Mouse (Mus musculus) lung, embryonic 16.5 days (tissue): ENCODE data around the gene Leprot. TPM values are rescaled to one million over a fixed set of nuclear protein-coding genes. Genes with fewer than 3 reads are reported as not detected.

Source experiments
- ATAC-seq: fragments of 200-750 bp; cut with Nextera tagmentation; 2 replicates; pipeline ENCODE4 v1.8.0; 2017; ENCODE audit warnings: low read depth, mild to moderate bottlenecking, moderate library complexity
- H3K27ac ChIP-seq: fragments of 300-500 bp; sonication (generic); 2 replicates; pipeline ENCODE4 v1.5.1; 2014; ENCODE audit warnings: mild to moderate bottlenecking, control low read depth, low read length
- H3K27me3 ChIP-seq: fragments of 300-500 bp; sonication (generic); 2 replicates; pipeline ENCODE4 v1.6.1; 2014; ENCODE audit warnings: low read depth, low read length, mixed read lengths; ENCODE audit not compliant: control insufficient read depth, insufficient read depth
- H3K36me3 ChIP-seq: fragments of 300-500 bp; sonication (generic); 2 replicates; pipeline ENCODE4 v1.6.1; 2014; ENCODE audit warnings: low read length; ENCODE audit not compliant: control insufficient read depth, insufficient read depth
- H3K4me1 ChIP-seq: fragments of 300-500 bp; sonication (generic); replicated peaks from 2 replicates; pipeline ENCODE4 v1.6.1; 2014; ENCODE audit warnings: low read length, mixed read lengths; ENCODE audit not compliant: control insufficient read depth, insufficient read depth
- H3K4me2 ChIP-seq: fragments of 300-500 bp; sonication (generic); 2 replicates; pipeline ENCODE4 v1.6.1; 2014; ENCODE audit warnings: low read depth, low read length, control low read depth
- H3K4me3 ChIP-seq: fragments of 300-500 bp; sonication (generic); 2 replicates; pipeline ENCODE4 v1.5.1; 2014; ENCODE audit warnings: mild to moderate bottlenecking, low read length, control low read depth
- H3K9ac ChIP-seq: fragments of 300-500 bp; sonication (generic); 2 replicates; pipeline ENCODE4 v1.6.1; 2014; ENCODE audit warnings: low read length, control low read depth
- H3K9me3 ChIP-seq: fragments of 300-500 bp; sonication (generic); 2 replicates; pipeline ENCODE4 v1.6.1; 2016; ENCODE audit warnings: low read length; ENCODE audit not compliant: control insufficient read depth
- WGBS: fragments of 180-500 bp; shearing (Covaris S2); extraction: QIAGEN DNeasy Blood & Tissue Kit; methylation state at CpG from one replicate; pipeline ENCODE4 v1.1.7; 2014; 5-methylcytosine and 5-hydroxymethylcytosine counted together
- polyA plus RNA-seq: library from polyadenylated mRNA; unstranded; fragments of >200 nt; fragmentation: Nextera tagmentation; extraction: Ambion mirVana; gene quantifications from 2 replicates; pipeline ENCODE4 v1.2.1, GENCODE M21; 2015

The Leprot gene
- polyA plus RNA-seq, result 96.7 and 99.8 TPM in 2 replicates

DNA sequence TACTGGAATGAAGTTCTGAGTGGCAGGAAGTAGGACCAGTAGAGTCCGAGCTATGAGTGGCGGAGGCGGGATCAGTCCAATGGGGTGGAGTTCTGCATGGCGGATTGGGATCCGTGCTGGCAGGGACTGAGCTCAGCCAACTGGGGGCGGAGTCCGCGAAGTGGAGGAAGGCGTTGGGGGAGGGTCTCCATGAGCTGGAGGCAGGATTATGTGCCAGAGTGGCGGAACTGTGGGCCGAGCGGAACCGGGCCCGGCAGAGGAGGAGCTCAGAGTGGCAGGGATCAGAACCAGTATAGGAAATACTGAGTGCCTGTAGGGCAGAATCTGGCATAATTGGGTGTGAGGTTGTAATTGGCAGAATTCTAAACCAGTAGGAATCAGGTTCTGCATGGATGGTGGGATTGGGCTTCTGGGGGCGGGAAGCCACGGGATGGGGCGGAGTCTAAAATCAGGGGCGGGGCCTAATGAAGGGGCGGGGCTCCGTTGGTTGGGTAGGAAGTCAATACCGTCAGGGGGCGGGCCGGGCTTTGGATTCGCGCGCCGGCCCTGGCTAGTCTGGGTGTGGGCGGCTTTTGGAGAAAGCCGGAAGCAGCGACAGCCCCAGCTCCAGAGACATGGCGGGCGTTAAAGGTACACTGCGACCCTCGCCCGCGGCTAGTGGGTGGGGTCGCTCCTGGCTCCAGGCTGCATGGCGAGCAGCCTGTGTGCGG lies at the start of gene Leprot:
TSS of gene Leprot (plus strand) at position 523 of the 710 bp plus-strand sequence.
- Histone ChIP-seq H3K4me2 (peak within 1 kb of the TSS; percentile 84), H3K9me3 (no peaks in the 10 kb centered on the region), H3K9ac (peak within 1 kb of the TSS; percentile 97), H3K36me3 (no peaks in the 10 kb centered on the region), H3K27me3 (no peaks in the 10 kb centered on the region), H3K27ac (peak within 1 kb of the TSS; percentile 94), H3K4me1 (peaks cover 12% of the 10 kb centered on the region), H3K4me3 (peak within 1 kb of the TSS; percentile 89)
- WGBS, result under 1% methylated on average over 39 of the region's 39 CpGs
- peak; percentile 98 for ATAC-seq

DNA sequence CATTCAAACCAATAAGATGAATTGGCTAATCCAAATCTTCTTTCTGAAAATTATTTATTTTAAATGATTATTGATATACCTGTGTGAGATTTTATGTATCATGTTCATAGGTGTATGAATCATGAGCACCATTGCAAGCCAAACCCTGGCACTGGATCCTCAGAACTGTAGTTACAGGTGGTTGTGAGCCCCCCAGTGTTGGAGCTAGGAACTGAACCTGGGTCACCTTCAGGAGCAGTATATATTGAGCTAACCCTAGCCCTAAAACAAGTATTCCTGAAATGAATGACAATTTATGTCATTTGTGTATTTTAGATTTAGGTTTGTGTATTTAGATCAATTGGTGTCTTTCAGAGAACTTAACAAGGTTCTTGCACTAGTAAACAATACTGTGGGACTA lies 45.8 kb upstream of the Leprot start:
- H3K4me2 ChIP-seq, result no peak overlapping the region
- no peaks in the 10 kb centered on the region for H3K9me3 ChIP-seq
- H3K27ac ChIP-seq, result no peak overlapping the region
- H3K27me3 ChIP-seq, result no peaks in the 10 kb centered on the region
- H3K9ac ChIP-seq, result no peak overlapping the region
- H3K4me1 ChIP-seq, result no peaks in the 10 kb centered on the region
- ATAC-seq, result no peak
- no peak overlapping the region for H3K4me3 ChIP-seq
- H3K36me3 ChIP-seq, result no peaks in the 10 kb centered on the region

DNA sequence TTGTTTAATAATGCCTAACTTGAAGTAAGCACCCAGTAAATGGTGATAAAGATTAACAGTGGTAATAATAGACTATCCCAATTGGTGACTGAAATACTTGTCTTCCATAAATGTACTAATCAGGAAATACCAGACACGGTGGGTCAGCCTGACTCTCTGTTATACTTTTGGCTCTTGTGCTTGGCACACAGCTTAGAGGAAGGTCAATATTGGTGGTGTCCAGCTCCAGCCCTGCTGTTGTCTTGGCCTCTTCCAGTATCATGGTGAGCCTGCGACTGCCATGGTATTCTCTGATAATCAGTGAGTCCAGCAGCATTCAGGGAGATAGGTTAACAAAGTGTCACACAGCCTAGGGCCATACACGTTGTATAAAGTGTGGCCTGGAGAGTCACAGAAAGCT lies 43.9 kb upstream of the Leprot start:
- Histone ChIP-seq H3K36me3 (no peaks in the 10 kb centered on the region), H3K9ac (no peak overlapping the region), H3K4me3 (no peak overlapping the region), H3K27ac (no peak overlapping the region), H3K9me3 (no peaks in the 10 kb centered on the region), H3K4me2 (no peak overlapping the region), H3K27me3 (no peaks in the 10 kb centered on the region; the same call in 1 of the 2 replicates), H3K4me1 (no peaks in the 10 kb centered on the region)
- WGBS, result 73% methylated on average over 3 of the region's 3 CpGs
- ATAC-seq, result no peak

DNA sequence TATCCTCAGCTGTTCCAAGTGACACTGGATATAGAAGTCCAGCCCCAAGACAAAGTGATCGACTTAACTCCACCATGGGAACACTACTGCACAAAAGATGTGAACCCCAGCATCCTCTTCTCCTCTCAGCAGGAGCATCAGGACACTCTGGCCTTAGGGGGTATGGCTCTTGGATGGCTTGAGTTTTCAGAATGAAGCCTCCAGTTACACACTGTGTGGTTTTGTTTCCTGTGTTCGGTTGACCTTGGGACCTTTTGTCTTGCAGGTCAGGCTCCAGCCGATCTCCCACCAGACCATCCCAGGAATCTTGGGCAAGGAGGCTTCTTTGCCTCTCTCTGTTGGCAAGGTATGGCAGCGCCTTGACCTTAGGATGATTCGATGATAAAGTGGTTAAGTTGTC lies 31.0 kb upstream of the Leprot start:
- Histone ChIP-seq H3K27me3 (no peaks in the 10 kb centered on the region), H3K27ac (no peak overlapping the region), H3K4me1 (no peaks in the 10 kb centered on the region), H3K4me2 (no peak overlapping the region), H3K4me3 (no peak overlapping the region), H3K9me3 (no peaks in the 10 kb centered on the region), H3K36me3 (no peaks in the 10 kb centered on the region), H3K9ac (no peak overlapping the region)
- WGBS, result 87% methylated on average over 5 of the region's 5 CpGs
- ATAC-seq, result no peak

DNA sequence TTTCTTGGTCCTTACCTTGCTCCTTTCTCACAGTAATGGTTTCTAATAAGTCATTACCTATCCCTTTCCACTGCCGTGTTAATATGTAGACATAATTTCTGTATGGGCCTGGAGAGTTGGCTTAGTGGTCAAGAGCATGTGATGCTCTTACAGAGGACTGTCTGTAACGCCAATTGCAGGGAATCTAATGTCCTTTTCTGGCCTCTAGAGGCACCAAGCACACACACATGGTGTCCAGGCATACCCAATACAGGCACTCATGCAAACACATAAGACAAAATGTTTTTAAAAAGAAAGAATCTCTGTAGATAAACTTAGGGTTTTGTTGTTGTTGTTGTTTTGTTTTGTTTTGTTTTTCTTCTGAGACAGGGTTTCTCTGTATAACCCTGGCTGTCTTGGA lies 29.8 kb upstream of the Leprot start:
- Histone ChIP-seq H3K27ac (no peak overlapping the region), H3K9me3 (no peaks in the 10 kb centered on the region), H3K4me3 (no peak overlapping the region), H3K9ac (no peak overlapping the region), H3K4me1 (no peaks in the 10 kb centered on the region), H3K4me2 (no peak overlapping the region), H3K36me3 (no peaks in the 10 kb centered on the region), H3K27me3 (no peaks in the 10 kb centered on the region)
- ATAC-seq, result no peak
- WGBS, result 55% methylated on average over 2 of the region's 2 CpGs

- Histone ChIP-seq H3K4me2 (no peak overlapping the region), H3K9me3 (no peaks in the 10 kb centered on the region), H3K4me1 (no peaks in the 10 kb centered on the region), H3K9ac (no peak overlapping the region), H3K27ac (no peak overlapping the region), H3K36me3 (no peaks in the 10 kb centered on the region), H3K4me3 (no peak overlapping the region), H3K27me3 (no peaks in the 10 kb centered on the region)
- 73% methylated on average over 2 of the region's 2 CpGs for WGBS
- no peak for ATAC-seq
These were observed 27.3 kb upstream of the Leprot start for GRCm38 (mm10) chr4:101620206-101620605.

DNA sequence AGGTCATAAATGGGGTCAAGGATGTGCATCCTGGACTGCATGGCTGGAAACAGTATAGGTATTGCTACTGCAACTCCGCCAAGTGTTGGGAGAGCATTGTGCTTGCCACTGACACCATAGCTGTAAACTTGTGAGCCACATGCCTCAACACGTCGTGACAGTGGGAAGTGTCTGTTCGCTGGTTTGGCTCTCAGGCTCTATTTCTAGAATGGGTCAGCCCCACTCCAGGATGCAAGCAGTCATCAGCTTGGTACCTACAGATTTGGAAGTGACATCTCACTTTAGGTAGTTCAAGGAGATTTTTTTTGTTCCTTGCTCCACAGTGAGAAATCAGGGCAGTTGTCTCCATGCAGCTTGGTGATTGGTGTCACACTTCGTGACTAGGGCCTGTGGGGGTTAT lies 26.3 kb upstream of the Leprot start:
- Histone ChIP-seq H3K4me2 (no peak overlapping the region), H3K4me1 (no peaks in the 10 kb centered on the region), H3K9me3 (no peaks in the 10 kb centered on the region), H3K36me3 (no peaks in the 10 kb centered on the region), H3K4me3 (no peak overlapping the region), H3K27me3 (no peaks in the 10 kb centered on the region), H3K9ac (no peak overlapping the region), H3K27ac (no peak overlapping the region)
- 83% methylated on average over 5 of the region's 5 CpGs for WGBS
- ATAC-seq, result no peak

GRCm38 (mm10) chr4:101625278-101625677 lies 22.2 kb upstream of the Leprot start:
- Histone ChIP-seq H3K9ac (no peak overlapping the region), H3K27me3 (no peaks in the 10 kb centered on the region), H3K4me3 (no peak overlapping the region), H3K4me1 (no peaks in the 10 kb centered on the region), H3K27ac (no peak overlapping the region), H3K36me3 (no peaks in the 10 kb centered on the region), H3K4me2 (no peak overlapping the region), H3K9me3 (no peaks in the 10 kb centered on the region)
- ATAC-seq, result no peak
- WGBS, result 76% methylated on average over 5 of the region's 5 CpGs

DNA sequence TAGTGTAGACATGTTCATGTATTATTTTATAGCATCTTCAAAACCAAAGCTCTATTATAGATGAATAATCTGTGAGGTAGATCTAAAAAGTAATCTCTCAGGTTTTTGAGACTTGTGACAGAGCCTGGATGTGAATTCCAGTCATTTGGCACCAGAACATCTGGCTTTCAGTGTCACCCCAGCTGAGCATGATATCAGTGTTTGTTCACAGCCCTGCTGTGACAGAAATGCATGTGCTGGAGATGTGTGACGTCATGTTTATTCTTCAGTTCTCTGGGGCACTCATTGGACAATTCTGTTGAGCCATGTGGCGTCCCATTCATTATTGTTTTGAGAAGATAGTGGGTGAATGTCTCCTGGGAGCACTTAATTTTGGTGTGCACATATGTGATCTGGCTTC lies 11.9 kb upstream of the Leprot start:
- no peak for ATAC-seq

GRCm38 (mm10) chr4:101637472-101637871 lies 10.0 kb upstream of the Leprot start:
- Histone ChIP-seq H3K9ac (no peak overlapping the region), H3K36me3 (no peaks in the 10 kb centered on the region), H3K27ac (no peak overlapping the region), H3K27me3 (no peaks in the 10 kb centered on the region), H3K4me3 (no peak overlapping the region), H3K4me2 (no peak overlapping the region), H3K4me1 (no peaks in the 10 kb centered on the region), H3K9me3 (no peaks in the 10 kb centered on the region)
- no peak for ATAC-seq
- 92% methylated on average over 1 of the region's 1 CpGs for WGBS

More for the DNA sequence above, 11.9 kb upstream of the Leprot start:
- Histone ChIP-seq H3K9me3 (no peaks in the 10 kb centered on the region), H3K9ac (no peak overlapping the region), H3K4me3 (no peak overlapping the region), H3K4me1 (no peaks in the 10 kb centered on the region), H3K4me2 (no peak overlapping the region), H3K27ac (no peak overlapping the region), H3K36me3 (no peaks in the 10 kb centered on the region), H3K27me3 (no peaks in the 10 kb centered on the region)
- 40% methylated on average over 2 of the region's 2 CpGs for WGBS
